32 mouse cellular contexts compared by ENCODE assay signal in the genomic region with DNA sequence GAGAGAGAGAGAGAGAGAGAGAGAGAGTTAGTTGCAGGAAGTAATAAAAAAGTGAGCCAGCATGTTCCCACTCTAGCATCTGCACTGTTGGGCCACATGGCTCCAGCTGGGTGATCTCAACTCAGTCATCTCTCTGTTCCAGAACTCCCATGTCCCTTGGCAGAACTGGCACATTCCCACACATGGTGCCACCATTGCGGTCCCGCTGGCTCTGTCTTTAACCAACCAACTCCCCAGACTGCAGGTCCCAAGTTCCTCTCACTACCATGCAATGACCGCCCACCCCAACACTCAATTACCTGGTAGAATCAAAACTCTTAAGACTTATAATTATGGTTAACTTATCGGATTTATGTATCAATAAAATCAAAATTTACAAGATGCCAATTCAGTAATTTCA.
"Had no signal": no experiment of that assay in that cellular context is flagged by ENCODE, and none has a peak within 500 bp of the region (broad histone marks: within the 10 kb centered on the region; RNA-seq: fewer than 3 reads in every experiment).

No protein-coding gene starts in this region.

- H3K9ac ChIP-seq: limb, embryonic 12.5 days; limb, embryonic 13.5 days; limb, embryonic 15.5 days; liver, embryonic 12.5 days; liver, embryonic 13.5 days; liver, embryonic 14.5 days; liver, embryonic 15.5 days; liver, postnatal 0 days; lung, embryonic 14.5 days; lung, embryonic 15.5 days; midbrain, embryonic 12.5 days; midbrain, embryonic 13.5 days; midbrain, embryonic 15.5 days; neural tube, embryonic 12.5 days; neural tube, embryonic 13.5 days had no signal

- H3K4me2 ChIP-seq: limb, embryonic 12.5 days; limb, embryonic 13.5 days; limb, embryonic 15.5 days; liver, embryonic 11.5 days; liver, embryonic 12.5 days; liver, embryonic 13.5 days; liver, embryonic 15.5 days; lung, embryonic 14.5 days; lung, embryonic 15.5 days; midbrain, embryonic 11.5 days; midbrain, embryonic 12.5 days; midbrain, embryonic 13.5 days; midbrain, embryonic 15.5 days; neural tube, embryonic 12.5 days; neural tube, embryonic 13.5 days had no signal

- H3K4me3 ChIP-seq: limb, embryonic 10.5 days; limb, embryonic 12.5 days; limb, embryonic 13.5 days; limb, embryonic 15.5 days; liver, embryonic 12.5 days; liver, embryonic 13.5 days; liver, embryonic 15.5 days; lung, embryonic 15.5 days; midbrain, embryonic 10.5 days; midbrain, embryonic 12.5 days; midbrain, embryonic 13.5 days; midbrain, embryonic 15.5 days; myocyte; neural tube, embryonic 12.5 days; neural tube, embryonic 13.5 days had no signal

- H3K4me1 ChIP-seq: limb, embryonic 10.5 days; limb, embryonic 12.5 days; limb, embryonic 13.5 days; limb, embryonic 15.5 days; lung, embryonic 15.5 days; midbrain, embryonic 10.5 days; midbrain, embryonic 12.5 days; midbrain, embryonic 13.5 days; midbrain, embryonic 15.5 days; neural tube, embryonic 12.5 days; neural tube, embryonic 13.5 days had no signal

- H3K9me3 ChIP-seq: limb, embryonic 10.5 days; limb, embryonic 15.5 days; liver, embryonic 12.5 days; liver, embryonic 13.5 days; liver, embryonic 15.5 days; lung, embryonic 15.5 days; midbrain, embryonic 10.5 days; midbrain, embryonic 12.5 days; midbrain, embryonic 13.5 days; midbrain, embryonic 15.5 days; neural tube, embryonic 12.5 days; neural tube, embryonic 13.5 days had no signal

- DNase-seq: left cerebral cortex, postnatal 4 days; liver; liver, embryonic 13.5 days; liver, postnatal 0 days; lung, adult 18-20 months; lung, adult 2 months; lung, embryonic 14.5 days; lung, postnatal 10 days; lung, postnatal 14 days; lung, postnatal 36 days; lung, postnatal 4 days; midbrain, embryonic 14.5 days had no signal

- H3K27ac ChIP-seq: limb, embryonic 10.5 days; limb, embryonic 12.5 days; limb, embryonic 13.5 days; limb, embryonic 15.5 days; liver, embryonic 12.5 days; liver, embryonic 13.5 days; liver, embryonic 14.5 days; liver, embryonic 15.5 days; lung, embryonic 15.5 days; macrophage; midbrain, embryonic 10.5 days; midbrain, embryonic 12.5 days; midbrain, embryonic 13.5 days; midbrain, embryonic 15.5 days; neural tube, embryonic 12.5 days; neural tube, embryonic 13.5 days had no signal

- H3K27me3 ChIP-seq: limb, embryonic 12.5 days; limb, embryonic 13.5 days; limb, embryonic 15.5 days; liver, embryonic 12.5 days; liver, embryonic 13.5 days; liver, embryonic 15.5 days; lung, embryonic 15.5 days; midbrain, embryonic 12.5 days; midbrain, embryonic 13.5 days; midbrain, embryonic 15.5 days; neural tube, embryonic 12.5 days; neural tube, embryonic 13.5 days had no signal

- H3K36me3 ChIP-seq: limb, embryonic 10.5 days; limb, embryonic 12.5 days; limb, embryonic 13.5 days; limb, embryonic 15.5 days; liver, embryonic 13.5 days; liver, embryonic 15.5 days; lung, embryonic 15.5 days; midbrain, embryonic 10.5 days; midbrain, embryonic 12.5 days; midbrain, embryonic 13.5 days; midbrain, embryonic 15.5 days; neural tube, embryonic 12.5 days; neural tube, embryonic 13.5 days had no signal

- ATAC-seq: liver, embryonic 12.5 days; liver, postnatal 0 days; lung, postnatal 0 days; midbrain, embryonic 13.5 days; midbrain, embryonic 15.5 days; midbrain, embryonic 16.5 days had no signal
